Mouse (Mus musculus): Measurements from ENCODE around the gene Stard5. TPM values are rescaled to one million over a fixed set of nuclear protein-coding genes. Genes with fewer than 3 reads are reported as not detected.

Gene Stard5
- polyA plus RNA-seq, 1 experiment from 2014 or later: 6.0 TPM

- Histone ChIP-seq H3K4me3 (ENCODE audit: low read depth, low read length) (no peak overlapping the region), H3K9ac (ENCODE audit: low read depth, low read length) (no peak overlapping the region), H3K9me3 (replicated peaks; ENCODE audit: control insufficient read depth, low read length, poor library complexity, severe bottlenecking) (no peaks in the 10 kb centered on the region), H3K36me3 (ENCODE audit: control insufficient read depth, insufficient read depth, low read length) (no peaks in the 10 kb centered on the region), H3K27me3 (ENCODE audit: control insufficient read depth, insufficient read depth, low read depth, low read length) (no peaks in the 10 kb centered on the region), H3K27ac (ENCODE audit: low read length) (no peak overlapping the region), H3K4me2 (ENCODE audit: low read length) (no peak overlapping the region), H3K4me1 (ENCODE audit: control insufficient read depth, insufficient read depth, low read length) (no peaks in the 10 kb centered on the region)
- WGBS: 83% methylated on average over 6 of the region's 6 CpGs
- ATAC-seq: no peak
These were observed 67.4 kb downstream of the Stard5 start for GRCm38 (mm10) chr7:83699066-83699745.

Other genes starting within 250 kb of the Stard5 start
- 0.16 and 0.40 TPM in 2 replicates for gene Tmc3, start 47.0 kb upstream of the Stard5 start, polyA plus RNA-seq (2015; fragmentation: Nextera tagmentation; extraction: Ambion mirVana)
- 0.84 and 0.96 TPM in 2 replicates for gene Il16, start 113.8 kb downstream of the Stard5 start, polyA plus RNA-seq (2015; fragmentation: Nextera tagmentation; extraction: Ambion mirVana)
- gene Cfap161, start 162.9 kb downstream of the Stard5 start, polyA plus RNA-seq (2015; fragmentation: Nextera tagmentation; extraction: Ambion mirVana): 1.8 and 2.3 TPM in 2 replicates